Mouse (Mus musculus): ENCODE measurements at regions not wholly inside any gene's neighbourhood (a gene's known extent, or its start where the extent isn't known, plus 50 kb on each side); places are given as distances from the start of the nearest gene placed in this dataset.

DNA sequence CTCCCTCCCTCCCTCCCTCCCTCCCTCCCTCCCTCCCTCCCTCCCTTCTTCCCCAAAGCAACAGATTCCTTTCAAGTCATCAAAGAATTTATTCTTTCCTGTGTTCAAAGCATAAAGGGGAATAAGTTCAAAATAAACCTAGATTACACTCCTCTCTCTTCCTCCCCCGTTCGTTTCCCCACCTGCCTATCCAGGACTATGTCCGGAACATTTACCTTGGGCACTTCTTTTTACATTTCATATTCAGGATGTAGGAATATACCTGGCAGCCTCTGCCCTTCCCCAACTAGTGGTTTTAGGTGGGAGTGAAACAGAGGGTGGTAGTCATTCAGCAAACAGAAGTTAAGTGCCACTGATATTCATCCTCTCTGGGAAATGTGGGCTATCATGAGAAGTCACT, 68.7 kb downstream of the Adra2a start:
- TF ChIP-seq CTCF (IDR thresholded peaks at IDR 0.05; ENCODE audit: control insufficient read depth, insufficient read depth, low read length) (no peak), POLR2A (IDR thresholded peaks at IDR 0.05; ENCODE audit: borderline replicate concordance, control insufficient read depth, low read depth, low read length) (no peak)
